Mouse (Mus musculus) lung, adult 2 months (tissue): ENCODE measurements around the gene Nudt14.

Experiments
- CTCF ChIP-seq: fragments of 200-500 bp; IDR thresholded peaks from 2 replicates; pipeline ENCODE4 v1.5.1; 2011; ENCODE audit warnings: mild to moderate bottlenecking, low read length, control low read depth; ENCODE audit not compliant: insufficient read depth
- POLR2A ChIP-seq: fragments of 200-500 bp; IDR thresholded peaks from 2 replicates; pipeline ENCODE4 v1.6.1; 2011; ENCODE audit warnings: low read depth, mild to moderate bottlenecking, control low read depth, low read length, borderline replicate concordance; ENCODE audit errors: extremely low read depth

GRCm38 (mm10) chr12:112974736-112975135, 32.8 kb upstream of the Nudt14 start:
- no peak for TF ChIP-seq CTCF
- no peak for TF ChIP-seq POLR2A
